Mouse (Mus musculus) spleen, postnatal 4 days (tissue): Measurements from ENCODE around the gene Sit1.
A peak's percentile ranks its signal among the peaks of the same experiment; 100 is the strongest.

ENCODE experiments used
- DNase-seq, 2 experiments: peaks; one replicate each; pipeline ENCODE4 v3.0.0; 2022; ENCODE audit warnings: low spot score in 2 of 2

The Sit1 gene

DNA sequence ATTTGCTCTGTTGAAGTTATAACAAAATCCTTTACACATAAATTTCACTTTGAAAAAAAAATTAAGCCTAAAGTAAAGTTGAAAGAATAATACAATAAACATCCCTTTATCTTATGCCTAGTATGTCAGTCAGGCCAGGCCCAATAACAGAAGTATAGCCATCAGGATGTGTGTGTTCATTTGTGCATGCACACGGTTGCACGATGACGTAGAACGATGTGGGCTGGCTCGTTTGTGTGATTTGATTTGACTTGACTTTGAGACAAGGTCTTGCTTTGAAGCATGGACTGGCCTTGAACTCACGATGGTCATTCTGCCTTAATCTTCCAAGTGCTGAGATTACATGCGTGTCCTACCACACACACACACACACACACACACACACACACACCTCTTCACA lies 16.7 kb downstream of the Sit1 start:
- DNase-seq: no peak

DNA sequence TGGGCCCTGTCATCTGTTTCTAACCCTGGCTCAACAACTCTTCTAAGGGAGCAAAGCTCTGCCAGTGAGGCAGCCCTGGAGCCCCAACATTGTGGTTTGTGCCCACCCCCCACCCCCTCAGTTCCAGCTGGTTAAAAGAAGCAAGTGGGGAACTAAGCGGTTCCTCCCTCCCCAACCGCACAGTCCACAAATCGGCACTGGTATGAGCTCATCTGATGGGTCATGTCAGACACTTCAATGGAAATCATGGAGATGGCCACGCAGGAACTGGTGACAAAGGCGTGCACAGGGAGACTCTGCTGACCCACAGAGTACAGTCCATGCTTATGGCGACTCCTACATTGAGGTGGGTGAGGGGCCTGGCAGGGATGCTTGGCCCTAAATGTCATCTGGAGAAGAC lies 17.6 kb downstream of the Sit1 start:
- DNase-seq: no peak

DNA sequence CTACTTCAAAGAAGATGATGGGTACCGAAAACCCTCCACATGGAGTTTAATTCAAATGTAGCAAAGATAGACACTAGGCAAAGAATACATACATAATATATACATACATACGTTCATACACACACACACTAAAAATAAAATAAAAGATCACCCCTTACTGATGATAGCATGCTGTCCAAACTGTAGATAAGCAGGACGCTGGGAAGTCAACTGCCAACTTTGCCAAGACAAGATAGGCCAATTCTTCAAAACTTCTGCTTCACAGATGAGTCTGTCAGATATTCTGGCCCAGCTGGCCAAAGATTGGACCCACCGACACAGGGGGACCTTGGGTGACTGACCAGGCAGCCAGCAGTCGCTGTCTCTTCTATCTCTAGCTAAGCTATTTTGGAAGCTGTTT lies 20.4 kb downstream of the Sit1 start:
- no peak for DNase-seq

DNA sequence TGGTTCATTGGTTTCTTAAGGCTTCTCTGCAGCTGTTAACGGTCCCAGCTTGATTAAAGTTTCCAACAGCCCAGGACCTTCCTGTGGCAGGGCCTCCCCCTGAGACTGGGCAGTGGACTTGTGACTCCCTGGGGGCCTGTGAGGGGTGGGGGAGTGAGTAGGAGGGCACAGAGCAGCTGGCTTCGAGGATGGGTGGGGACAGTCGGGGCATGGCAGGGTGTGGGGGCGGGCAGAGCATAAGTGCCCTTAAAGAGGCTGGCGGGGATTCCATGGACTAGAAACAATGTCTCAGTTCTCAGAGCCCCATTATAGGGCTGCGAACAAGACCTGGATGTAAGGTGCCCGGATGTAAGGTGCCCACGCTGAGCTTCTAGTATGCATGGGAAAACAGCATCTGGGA lies 26.4 kb downstream of the Sit1 start:
- peak; percentile 57 to 72 for DNase-seq

DNA sequence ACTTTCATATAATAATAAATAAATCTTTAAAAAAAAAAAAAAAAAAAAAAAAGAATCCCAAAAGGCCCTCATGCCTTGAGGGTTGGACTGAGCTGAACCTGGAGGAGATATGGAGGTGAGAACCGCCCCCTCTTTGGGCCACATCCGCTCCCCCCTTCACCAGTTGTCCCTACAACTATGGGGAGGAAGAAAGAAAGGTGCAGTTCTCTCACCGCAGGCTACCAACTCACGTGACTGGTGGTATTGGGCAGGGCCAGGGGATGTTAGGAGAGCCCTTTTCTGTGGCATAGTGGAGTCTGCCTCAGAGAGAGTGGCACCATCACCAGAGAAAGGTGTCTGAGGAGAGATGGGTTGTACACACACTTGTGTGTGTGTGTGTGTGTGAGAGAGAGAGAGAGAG lies 27.1 kb downstream of the Sit1 start:
- peak; percentile 38 to 69 for DNase-seq

DNA sequence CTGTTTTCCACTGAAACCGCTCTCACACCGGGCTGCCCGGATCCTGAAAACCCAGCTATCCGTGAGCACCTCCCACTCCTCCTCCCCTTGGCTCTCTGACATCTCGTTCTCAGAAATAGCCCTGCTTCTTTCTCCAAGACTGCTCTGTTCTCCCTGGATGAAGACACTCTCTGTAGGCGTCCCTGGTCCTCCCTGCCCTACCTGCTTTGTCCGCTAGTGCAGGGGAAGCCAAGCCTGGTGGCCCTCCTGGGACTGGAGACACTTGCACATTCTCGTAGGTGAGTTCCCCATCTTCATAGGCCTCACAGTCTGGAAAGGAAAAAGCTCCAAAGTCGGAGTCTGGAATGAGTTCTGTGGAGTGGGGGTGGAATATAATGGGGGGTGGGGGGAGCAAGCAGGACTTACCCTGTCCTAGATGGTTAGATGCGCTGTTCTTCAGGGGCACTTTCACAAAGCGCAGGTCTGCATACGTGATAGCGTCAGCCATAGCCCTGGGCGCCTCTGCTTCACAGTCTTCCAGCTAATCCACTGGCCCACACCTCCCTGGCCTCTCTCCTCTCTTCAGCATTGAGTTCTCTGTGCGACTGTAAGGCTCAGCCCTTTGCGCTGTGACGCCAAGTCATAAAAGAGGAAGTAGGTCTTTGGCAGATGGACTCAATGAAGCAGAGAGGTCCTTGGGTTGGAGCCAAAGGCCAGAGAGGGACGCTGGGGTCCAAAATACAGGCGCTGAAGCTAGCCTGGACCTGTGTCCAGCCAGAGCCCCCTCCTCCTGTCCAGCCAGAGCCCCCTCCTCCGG lies 29.3 kb downstream of the Sit1 start, which contains the start of gene Cd72:
Cd72 (minus strand) TSS at position 588 of the 796 bp plus-strand sequence.
- peak; percentile 35 to 69 for DNase-seq

DNA sequence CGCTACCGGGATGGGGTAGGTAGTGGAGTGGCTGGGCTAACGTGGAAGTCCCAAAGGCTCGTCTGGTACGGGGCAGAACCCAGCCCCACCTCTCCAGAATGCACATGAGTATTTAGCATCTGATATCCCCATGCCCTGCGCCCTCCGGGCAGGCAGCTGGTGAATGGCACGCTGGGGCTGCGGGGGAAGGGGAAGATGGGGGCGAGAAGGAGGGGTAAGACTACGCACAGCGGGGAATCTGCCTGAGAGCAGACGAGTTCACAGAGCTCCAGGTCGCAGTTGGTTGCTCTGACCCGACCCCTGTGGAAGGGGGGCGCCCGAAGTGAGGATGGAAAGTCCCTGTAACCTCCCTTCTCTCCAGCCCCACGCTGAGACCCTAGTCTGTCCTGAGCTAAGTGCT lies 30.1 kb downstream of the Sit1 start:
- DNase-seq: no peak

DNA sequence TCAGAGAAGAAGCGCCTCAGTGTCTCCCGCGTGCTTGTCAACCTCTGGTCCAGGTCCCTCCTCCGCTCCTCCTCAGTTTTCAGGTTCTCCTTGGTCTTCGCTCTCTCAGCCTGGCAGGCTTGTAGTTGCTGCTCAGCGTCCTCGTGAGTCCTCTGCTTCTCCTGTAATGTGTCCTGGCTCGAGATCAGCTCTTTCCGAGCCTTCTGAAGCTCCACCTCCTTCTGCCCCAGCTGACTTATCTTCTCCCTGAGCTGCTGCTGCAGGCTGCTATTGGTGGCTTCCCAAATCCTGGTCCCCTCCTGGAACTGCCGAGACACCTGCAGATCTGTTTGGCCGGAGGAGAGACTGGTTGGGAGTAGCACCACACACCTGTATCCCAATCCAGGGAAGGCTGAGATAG lies 31.2 kb downstream of the Sit1 start:
- no peak for DNase-seq

DNA sequence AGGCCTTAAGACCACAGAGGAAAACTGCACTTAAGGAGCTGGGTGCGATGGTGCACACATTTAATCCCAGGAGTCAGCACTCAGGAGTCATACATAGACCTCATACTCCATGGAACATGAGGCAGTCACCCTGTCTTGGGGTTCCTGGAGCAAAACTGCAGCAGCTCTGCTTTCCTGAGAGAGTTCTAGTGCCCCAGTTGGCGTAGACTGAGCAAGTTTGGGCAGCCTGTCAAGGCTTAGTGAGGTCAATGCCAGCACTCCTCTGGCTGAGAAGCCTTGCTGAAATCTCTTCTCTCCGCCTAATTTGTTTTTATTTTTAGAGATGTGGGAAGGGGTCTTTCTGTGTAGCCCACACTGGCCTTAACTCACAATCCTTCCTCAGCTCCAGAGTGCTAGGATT lies 35.0 kb downstream of the Sit1 start:
- DNase-seq: no peak

DNA sequence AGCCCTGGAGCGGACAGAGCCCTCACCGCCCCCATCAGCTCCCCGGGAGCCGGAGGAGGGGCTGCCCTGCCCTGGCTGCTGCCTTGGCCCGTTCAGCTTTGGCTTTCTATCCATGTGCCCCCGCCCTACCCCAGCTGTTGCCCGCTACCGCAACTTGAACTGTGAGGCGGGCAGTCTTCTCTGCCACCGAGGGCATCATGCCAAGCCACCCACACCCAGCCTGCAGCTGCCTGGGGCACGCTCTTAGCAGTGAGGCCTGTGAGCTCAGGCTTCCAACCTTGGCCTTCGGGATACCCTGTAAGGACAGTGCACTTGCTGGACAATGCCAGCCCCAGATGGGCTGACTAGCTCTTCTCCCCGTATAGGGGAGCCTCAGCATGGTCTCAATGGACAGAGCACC lies 36.3 kb downstream of the Sit1 start:
- DNase-seq: no peak

DNA sequence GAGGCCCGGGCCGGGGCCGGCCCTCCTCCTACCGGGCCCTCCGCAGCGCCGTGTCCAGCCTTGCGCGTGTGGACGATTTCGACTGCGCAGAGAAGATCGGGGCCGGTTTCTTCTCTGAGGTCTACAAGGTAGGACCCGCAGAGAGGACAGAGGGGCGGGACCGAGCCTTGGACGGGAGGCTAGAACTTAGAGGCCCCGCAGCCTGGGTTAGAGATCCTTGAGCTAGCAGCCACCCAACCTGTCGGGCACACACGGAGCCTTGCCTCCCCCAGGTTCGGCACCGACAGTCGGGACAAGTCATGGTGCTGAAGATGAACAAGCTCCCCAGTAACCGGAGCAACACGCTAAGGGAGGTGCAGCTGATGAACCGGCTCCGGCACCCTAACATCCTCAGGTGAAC lies 40.0 kb downstream of the Sit1 start:
- no peak for DNase-seq

DNA sequence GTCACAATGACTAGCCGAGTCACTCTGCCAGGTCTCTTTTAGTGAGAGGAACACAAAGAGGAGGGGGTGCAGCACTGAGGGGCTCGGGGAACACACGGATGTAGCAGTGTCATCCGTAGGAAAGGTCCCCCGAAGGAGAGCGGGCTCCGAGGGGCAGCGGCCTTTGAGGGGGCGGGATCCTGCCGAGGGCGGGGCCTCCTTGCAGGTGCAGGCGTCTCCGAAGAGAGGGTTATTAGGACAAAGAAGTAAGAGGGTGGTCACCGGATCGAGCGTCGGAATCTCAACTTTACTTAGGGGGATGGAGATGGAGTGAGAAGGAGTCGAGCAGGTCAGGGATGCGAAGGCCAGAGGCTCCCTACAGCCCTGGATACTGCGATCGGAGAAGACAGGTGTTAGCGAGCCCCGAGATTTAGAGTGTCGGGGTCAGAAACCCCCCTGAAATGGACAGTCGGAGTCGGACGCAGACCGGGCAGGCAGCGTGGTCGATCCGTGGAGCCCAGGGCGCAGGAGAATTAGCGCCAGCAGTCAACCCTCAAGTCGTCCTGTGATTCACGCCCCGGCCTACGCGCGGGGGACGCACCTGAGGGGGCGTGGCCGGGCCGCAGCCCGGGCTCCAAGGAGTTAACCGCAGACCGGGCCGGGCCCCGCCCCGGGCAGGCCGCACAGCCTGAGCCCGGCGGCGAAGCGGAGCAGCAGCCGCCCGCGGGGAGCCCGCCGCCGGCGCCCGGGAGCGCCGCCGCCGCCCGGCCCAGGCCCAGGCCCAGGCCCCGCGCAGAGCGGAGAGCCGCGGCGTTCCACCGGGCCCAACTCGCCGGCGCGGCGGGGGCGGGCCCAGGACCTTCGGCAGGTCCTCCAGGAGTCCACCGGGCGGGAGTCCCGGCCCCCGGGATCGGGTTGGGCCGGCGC lies 40.8 kb downstream of the Sit1 start:
- peak; percentile 66 to 83 for DNase-seq

DNA sequence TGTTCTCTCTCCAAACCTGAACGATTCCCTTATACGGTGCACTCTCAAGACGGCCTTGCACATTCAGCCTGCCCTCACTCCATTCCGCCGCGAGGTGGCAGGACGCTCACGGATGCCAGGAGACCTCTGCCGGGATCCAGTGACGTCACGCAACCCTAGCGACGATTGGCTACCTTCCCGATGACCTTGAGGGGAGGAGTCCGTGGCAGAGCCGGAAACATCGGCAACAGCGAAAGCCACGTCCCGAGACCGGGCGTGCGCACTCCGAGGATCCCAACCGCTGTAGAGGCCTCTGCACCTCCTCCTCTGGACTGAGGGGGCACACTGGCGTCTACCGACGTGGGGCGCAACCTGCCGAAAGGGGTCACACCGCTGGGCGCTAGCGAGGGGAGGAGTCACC lies 41.5 kb downstream of the Sit1 start:
- peak; percentile 98 for DNase-seq

DNA sequence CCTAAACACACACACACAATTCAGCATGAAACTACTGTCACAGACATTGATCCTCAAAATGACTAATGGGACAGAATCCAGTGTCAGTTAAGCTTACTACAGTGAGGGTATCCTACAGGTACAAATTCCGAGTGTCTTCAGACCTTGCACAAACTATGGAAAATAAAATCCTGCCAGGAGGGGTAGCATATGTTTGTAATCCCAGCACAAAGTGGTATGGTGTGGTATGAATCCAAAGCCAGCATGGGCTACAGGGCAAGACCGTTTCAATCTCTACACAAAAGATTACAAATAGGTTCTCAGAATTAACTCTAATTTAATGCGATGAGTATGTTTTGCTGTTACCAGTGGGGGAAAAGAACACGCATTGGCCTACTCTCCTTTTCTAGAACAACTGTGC lies 41.9 kb downstream of the Sit1 start, which contains the start of gene Tesk1:
Tesk1 (plus strand) TSS at position 301 of the 400 bp plus-strand sequence.
- DNase-seq: no peak

DNA sequence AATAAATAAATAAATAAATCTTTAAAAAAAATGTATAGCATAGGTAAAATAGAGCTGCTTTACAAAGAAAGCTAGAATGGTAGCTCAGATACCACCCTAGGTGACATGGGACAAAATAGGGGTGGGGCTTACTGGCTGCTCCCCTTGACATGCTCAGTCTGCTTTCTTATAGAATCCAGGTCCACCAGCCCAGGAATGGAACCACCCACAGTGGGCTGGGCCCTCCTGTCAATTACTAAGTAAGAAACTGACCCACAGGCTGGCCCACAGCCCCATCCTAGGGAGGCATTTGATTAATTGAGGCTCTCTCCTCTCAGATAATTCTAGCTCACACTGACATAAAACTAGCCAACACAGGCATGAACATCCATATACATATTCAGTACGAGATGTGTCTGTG lies 50.7 kb downstream of the Sit1 start:
- DNase-seq: no peak
